Mouse (Mus musculus) hindbrain, embryonic 13.5 days (tissue): ENCODE results near the gene Ankrd53. TPM values are rescaled to one million over a fixed set of nuclear protein-coding genes. Genes with fewer than 3 reads are reported as not detected.

Experiments
- ATAC-seq: fragments of 200-750 bp; cut with Nextera tagmentation; 2 replicates; pipeline ENCODE4 v1.8.0; 2017; ENCODE audit warnings: moderate TSS enrichment; ENCODE audit not compliant: low FRiP score
- H3K27ac ChIP-seq: fragments of 300-500 bp; sonication (generic); 2 replicates; pipeline ENCODE4 v1.5.1; 2015; ENCODE audit warnings: inconsistent platforms, mild to moderate bottlenecking, moderate library complexity
- H3K27me3 ChIP-seq: fragments of 300-500 bp; sonication (generic); 2 replicates; pipeline ENCODE4 v1.6.1; 2015; ENCODE audit warnings: mild to moderate bottlenecking, inconsistent platforms
- H3K36me3 ChIP-seq: fragments of 300-500 bp; sonication (generic); 2 replicates; pipeline ENCODE4 v1.6.1; 2015; ENCODE audit warnings: mild to moderate bottlenecking, inconsistent platforms
- H3K4me1 ChIP-seq: fragments of 300-500 bp; sonication (generic); replicated peaks from 2 replicates; pipeline ENCODE4 v1.6.1; 2015; ENCODE audit warnings: inconsistent platforms
- H3K4me2 ChIP-seq: fragments of 300-500 bp; sonication (generic); 2 replicates; pipeline ENCODE4 v1.6.1; 2015; ENCODE audit warnings: inconsistent platforms, mild to moderate bottlenecking, moderate library complexity
- H3K4me3 ChIP-seq: fragments of 300-500 bp; sonication (generic); 2 replicates; pipeline ENCODE4 v1.5.1; 2015; ENCODE audit warnings: mild to moderate bottlenecking, inconsistent platforms
- H3K9ac ChIP-seq: fragments of 300-500 bp; sonication (generic); 2 replicates; pipeline ENCODE4 v1.6.1; 2015; ENCODE audit warnings: mild to moderate bottlenecking, inconsistent platforms
- H3K9me3 ChIP-seq: fragments of 300-500 bp; sonication (generic); 2 replicates; pipeline ENCODE4 v1.6.1; 2016; ENCODE audit warnings: inconsistent platforms
- WGBS: fragments of 180-500 bp; shearing (Covaris S2); methylation state at CpG from one replicate; pipeline ENCODE4 v1.1.7; 2015; 5-methylcytosine and 5-hydroxymethylcytosine counted together
- polyA plus RNA-seq: library from polyadenylated mRNA; unstranded; fragments of >200 nt; fragmentation: Nextera tagmentation; extraction: Ambion mirVana; gene quantifications from 2 replicates; pipeline ENCODE4 v1.2.1, GENCODE M21; 2015

Ankrd53 gene
- polyA plus RNA-seq, 1 experiment from 2014 or later, result 0.19 TPM

DNA sequence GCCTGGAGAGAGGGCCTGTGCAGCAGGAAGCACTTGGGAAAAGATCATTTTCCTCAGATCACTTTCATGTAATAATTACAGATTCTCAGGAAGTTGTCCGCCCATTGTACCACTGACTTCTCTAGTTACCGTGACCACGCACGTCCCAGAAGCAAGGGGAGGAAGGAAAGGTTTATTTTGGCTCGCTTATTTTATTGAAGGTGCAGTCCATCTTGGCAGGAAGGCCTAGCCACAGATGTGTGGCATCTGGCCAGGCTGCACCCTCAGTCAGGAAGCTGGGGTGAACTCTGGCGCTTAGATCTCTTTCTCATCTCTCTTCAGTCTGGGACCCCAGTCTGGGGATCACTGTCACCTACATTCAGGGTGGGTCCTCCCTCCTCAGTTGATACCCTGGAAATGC lies 23.8 kb upstream of the Ankrd53 start:
- ATAC-seq, result no peak

DNA sequence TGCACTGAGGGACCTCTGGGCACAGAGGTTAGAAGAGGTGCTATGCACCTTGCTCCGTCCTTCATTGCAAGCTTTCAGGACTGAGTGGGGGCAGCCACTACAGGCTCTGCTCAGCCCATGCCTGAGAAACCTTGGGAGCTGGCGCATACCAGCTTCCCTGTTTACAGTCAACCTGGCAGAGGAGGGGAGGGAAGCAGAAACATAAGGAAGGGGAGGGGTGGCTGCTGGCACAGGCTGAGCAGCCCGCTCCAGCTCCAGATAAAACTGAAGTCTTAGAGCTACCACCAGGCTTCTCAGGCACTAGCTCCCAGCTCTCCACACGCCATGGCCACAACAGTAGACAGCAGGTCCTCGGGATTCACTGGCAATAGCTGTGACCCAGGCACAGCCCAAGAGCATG lies 19.7 kb upstream of the Ankrd53 start, which contains the start of gene Atp6v1b1:
Gene Atp6v1b1 (plus strand): TSS at position 230 of the 400 bp plus-strand sequence.
- ATAC-seq, result no peak
- no peaks in the 10 kb centered on the region; the same call in 1 of the 2 replicates for H3K4me1 ChIP-seq
- H3K9me3 ChIP-seq, result 0 out of 2 replicates have a peak, but pooled peaks cover 6% of the 10 kb centered on the region
- H3K4me3 ChIP-seq, result no peak within 1 kb of the TSS
- H3K36me3 ChIP-seq, result no peaks in the 10 kb centered on the region
- WGBS, result 56% methylated on average over 5 of the region's 5 CpGs
- no peak within 1 kb of the TSS for H3K4me2 ChIP-seq
- H3K9ac ChIP-seq, result no peak within 1 kb of the TSS
- H3K27me3 ChIP-seq, result peaks cover 38% of the 10 kb centered on the region
- H3K27ac ChIP-seq, result no peak within 1 kb of the TSS

More for the DNA sequence above, 23.8 kb upstream of the Ankrd53 start:
- Histone ChIP-seq H3K9ac (no peak overlapping the region), H3K4me2 (no peak overlapping the region), H3K4me3 (no peak overlapping the region), H3K9me3 (0 out of 2 replicates have a peak, but pooled peaks cover 6% of the 10 kb centered on the region), H3K27me3 (peaks cover 23% of the 10 kb centered on the region), H3K36me3 (no peaks in the 10 kb centered on the region), H3K27ac (no peak overlapping the region), H3K4me1 (no peaks in the 10 kb centered on the region)
- 80% methylated on average over 6 of the region's 6 CpGs for WGBS

DNA sequence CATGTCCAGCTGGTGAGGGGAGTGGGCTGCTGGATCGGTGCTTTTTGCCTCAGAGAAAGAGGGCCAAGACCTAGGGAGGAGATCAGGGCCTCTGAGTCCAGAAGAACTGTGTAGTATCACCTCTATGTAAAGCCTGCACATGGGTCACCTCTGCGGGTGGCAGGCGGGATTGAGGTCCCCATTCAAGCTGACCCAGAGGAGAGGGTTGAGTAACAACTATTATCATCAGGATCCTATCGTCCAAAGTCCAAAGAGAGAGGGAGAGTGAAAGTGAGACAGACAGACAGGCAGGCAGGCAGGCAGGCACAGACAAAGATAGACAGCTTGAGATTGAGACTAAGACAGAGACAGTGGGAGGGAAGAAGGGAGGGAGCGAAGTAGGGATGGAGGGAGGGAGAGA lies 19.2 kb upstream of the Ankrd53 start:
- Histone ChIP-seq H3K4me3 (no peak overlapping the region), H3K27ac (no peak overlapping the region), H3K9me3 (0 out of 2 replicates have a peak, but pooled peaks cover 6% of the 10 kb centered on the region), H3K4me2 (no peak overlapping the region), H3K36me3 (no peaks in the 10 kb centered on the region), H3K4me1 (no peaks in the 10 kb centered on the region; the same call in 1 of the 2 replicates), H3K9ac (no peak overlapping the region), H3K27me3 (peaks cover 43% of the 10 kb centered on the region)
- 59% methylated on average over 5 of the region's 5 CpGs for WGBS
- ATAC-seq, result no peak

DNA sequence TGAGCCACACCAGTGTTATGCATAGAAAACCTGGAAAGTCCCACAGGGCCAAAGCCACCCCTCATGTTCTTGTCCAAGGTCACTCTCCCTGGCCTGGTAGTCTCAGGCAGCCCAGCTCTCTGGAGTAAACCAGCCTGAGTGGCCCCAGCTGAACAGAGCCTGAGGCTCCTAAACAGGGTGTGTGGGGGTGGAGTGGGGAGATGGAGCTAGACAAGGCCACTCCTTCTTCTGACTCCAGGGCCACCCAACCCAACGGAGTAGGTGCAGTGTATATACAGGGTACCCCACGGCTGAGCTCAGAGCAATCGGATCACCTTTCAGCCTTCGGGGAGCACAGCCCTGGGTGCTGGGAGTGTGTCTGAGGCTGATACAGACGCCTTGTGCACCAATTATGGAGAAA lies 18.3 kb upstream of the Ankrd53 start:
- Histone ChIP-seq H3K9me3 (0 out of 2 replicates have a peak, but pooled peaks cover 6% of the 10 kb centered on the region), H3K4me1 (no peaks in the 10 kb centered on the region; the same call in 1 of the 2 replicates), H3K4me3 (no peak overlapping the region), H3K27me3 (peaks cover 49% of the 10 kb centered on the region), H3K9ac (no peak overlapping the region), H3K27ac (no peak overlapping the region), H3K36me3 (no peaks in the 10 kb centered on the region), H3K4me2 (no peak overlapping the region)
- ATAC-seq, result no peak
- 71% methylated on average over 5 of the region's 5 CpGs for WGBS

DNA sequence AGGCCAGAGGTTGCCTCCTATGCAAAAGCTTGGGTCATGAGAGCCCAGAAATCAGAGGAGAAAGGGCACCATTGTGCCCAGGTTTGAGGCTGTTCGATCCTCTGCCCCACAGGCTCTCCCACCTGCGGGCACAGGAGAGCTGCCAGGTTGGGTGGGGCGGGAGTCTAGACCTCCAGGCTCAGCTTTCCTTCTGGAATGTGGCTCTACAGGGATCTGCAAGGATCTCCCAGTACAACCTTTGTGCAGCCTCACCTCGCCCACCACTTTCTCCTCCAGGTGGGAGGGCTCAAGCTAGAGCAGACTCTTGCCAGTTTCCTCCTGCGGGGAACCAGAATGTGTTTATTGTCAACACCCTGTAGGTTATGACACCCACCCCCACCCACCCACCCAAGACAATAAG lies 17.9 kb upstream of the Ankrd53 start:
- H3K4me1 ChIP-seq, result no peaks in the 10 kb centered on the region; the same call in 1 of the 2 replicates
- H3K36me3 ChIP-seq, result no peaks in the 10 kb centered on the region
- 0 out of 2 replicates have a peak, but pooled peaks cover 6% of the 10 kb centered on the region for H3K9me3 ChIP-seq
- H3K4me2 ChIP-seq, result no peak overlapping the region
- H3K9ac ChIP-seq, result no peak overlapping the region
- H3K27ac ChIP-seq, result no peak overlapping the region
- no peak overlapping the region for H3K4me3 ChIP-seq
- H3K27me3 ChIP-seq, result peaks cover 52% of the 10 kb centered on the region
- 76% methylated on average over 5 of the region's 5 CpGs for WGBS
- no peak for ATAC-seq

DNA sequence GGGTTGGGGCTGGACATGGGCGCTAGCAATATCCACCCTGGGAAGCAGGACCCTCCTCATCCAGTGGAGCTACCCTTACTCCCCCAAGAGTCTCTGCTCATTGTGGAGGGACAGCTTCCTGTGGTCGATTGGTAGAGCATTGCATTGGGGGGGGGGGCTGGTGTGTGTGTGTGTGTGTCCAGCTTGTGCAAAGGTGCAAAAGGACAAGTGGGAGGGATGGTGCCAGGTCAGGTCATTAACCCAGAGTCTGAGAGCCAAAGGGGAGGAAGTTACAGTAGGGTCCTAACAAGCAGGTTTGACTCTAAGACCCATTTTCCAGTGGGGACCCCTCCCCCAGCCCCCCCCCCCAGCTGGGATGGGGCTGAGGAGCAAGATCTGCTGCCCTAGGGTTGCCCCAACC lies 17.0 kb upstream of the Ankrd53 start:
- Histone ChIP-seq H3K27me3 (peaks cover 55% of the 10 kb centered on the region), H3K4me3 (no peak overlapping the region)

DNA sequence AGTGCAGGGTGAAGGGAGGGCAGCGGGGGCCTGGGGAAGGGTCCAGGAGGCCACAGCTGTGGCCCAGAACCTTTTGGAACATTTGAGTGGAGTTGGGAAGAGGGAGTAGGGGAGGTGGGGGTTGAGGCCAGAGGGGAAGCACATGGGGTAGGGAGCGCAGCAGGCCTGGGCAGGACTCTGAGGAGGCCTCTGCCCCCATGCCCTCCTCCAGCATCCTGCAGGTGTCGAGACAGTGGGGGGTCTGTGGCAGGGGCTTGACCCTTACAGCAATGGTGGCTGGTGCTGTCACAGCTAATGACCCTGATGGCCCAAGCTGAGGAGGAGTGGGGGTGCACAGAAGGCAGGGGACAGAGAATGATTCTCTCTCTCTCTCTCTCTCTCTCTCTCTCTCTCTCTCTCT lies 13.2 kb upstream of the Ankrd53 start:
- no peak for ATAC-seq
- Histone ChIP-seq H3K27ac (no peak overlapping the region), H3K9me3 (no peaks in the 10 kb centered on the region), H3K4me2 (no peak overlapping the region), H3K4me1 (no peaks in the 10 kb centered on the region; the same call in 1 of the 2 replicates), H3K9ac (no peak overlapping the region), H3K4me3 (no peak overlapping the region), H3K27me3 (peaks cover 71% of the 10 kb centered on the region), H3K36me3 (no peaks in the 10 kb centered on the region)
- 46% methylated on average over 2 of the region's 3 CpGs for WGBS

More for the DNA sequence above, 17.0 kb upstream of the Ankrd53 start:
- ATAC-seq, result no peak
- H3K4me2 ChIP-seq, result no peak overlapping the region
- H3K9ac ChIP-seq, result no peak overlapping the region
- no peak overlapping the region for H3K27ac ChIP-seq
- 42% methylated on average over 2 of the region's 2 CpGs for WGBS
- no peaks in the 10 kb centered on the region; the same call in 1 of the 2 replicates for H3K4me1 ChIP-seq
- 0 out of 2 replicates have a peak, but pooled peaks cover 6% of the 10 kb centered on the region for H3K9me3 ChIP-seq
- no peaks in the 10 kb centered on the region for H3K36me3 ChIP-seq

DNA sequence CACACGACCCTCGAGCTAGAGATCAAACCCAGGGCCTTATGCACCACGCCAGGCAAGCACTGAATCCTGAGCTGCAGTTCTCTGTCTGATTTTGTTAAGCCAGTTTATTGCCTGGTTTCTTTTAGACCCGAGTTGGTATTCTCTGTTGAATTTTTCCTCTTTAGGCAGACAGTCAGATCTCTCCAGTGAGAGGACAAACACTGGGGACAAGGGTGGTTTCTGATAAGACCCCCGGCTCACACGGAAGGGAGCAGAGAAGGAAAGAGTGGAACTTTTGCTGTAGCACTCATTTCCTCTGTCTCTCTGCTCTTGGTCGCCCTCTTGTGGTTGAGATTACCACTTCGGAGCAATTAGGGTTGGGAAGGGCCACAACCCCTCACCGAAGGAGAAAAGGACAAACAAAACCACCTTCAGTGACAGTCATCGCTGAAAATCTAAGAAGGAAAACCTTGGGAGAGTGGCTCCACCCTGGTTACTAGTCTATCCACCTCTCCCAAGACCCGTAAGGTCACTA lies 12.2 kb upstream of the Ankrd53 start:
- H3K9ac ChIP-seq, result no peak overlapping the region
- H3K4me2 ChIP-seq, result no peak overlapping the region
- no peaks in the 10 kb centered on the region for H3K9me3 ChIP-seq
- H3K27ac ChIP-seq, result no peak overlapping the region
- 8% methylated on average over 11 of the region's 11 CpGs for WGBS
- H3K27me3 ChIP-seq, result peaks cover 72% of the 10 kb centered on the region
- no peaks in the 10 kb centered on the region; the same call in 1 of the 2 replicates for H3K4me1 ChIP-seq
- no peak overlapping the region for H3K4me3 ChIP-seq
- ATAC-seq, result no peak
- H3K36me3 ChIP-seq, result no peaks in the 10 kb centered on the region

DNA sequence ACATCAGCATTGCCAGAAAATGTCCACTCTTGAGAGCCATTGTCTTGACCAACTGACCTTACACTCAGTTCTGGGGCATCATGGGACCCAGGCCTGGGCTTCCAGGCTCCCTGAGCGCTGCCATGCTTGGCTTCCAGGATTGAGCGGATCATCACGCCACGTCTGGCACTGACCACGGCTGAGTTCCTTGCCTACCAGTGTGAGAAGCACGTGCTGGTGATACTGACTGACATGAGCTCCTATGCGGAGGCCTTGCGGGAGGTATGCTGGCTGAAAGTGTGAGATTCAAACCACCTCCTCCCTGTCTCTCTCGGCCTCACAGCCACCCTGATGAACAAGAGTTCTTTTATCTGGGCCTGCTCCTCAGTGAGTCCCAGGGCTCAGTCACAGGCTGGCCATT lies 6.4 kb upstream of the Ankrd53 start:
- H3K27me3 ChIP-seq, result peaks cover 83% of the 10 kb centered on the region
- no peak overlapping the region for H3K9ac ChIP-seq
- no peak for ATAC-seq
- peaks cover 6% of the 10 kb centered on the region for H3K4me1 ChIP-seq
- 75% methylated on average over 9 of the region's 9 CpGs for WGBS
- no peak overlapping the region for H3K27ac ChIP-seq
- no peak overlapping the region for H3K4me2 ChIP-seq
- H3K9me3 ChIP-seq, result no peaks in the 10 kb centered on the region
- H3K36me3 ChIP-seq, result no peaks in the 10 kb centered on the region
- H3K4me3 ChIP-seq, result no peak overlapping the region

DNA sequence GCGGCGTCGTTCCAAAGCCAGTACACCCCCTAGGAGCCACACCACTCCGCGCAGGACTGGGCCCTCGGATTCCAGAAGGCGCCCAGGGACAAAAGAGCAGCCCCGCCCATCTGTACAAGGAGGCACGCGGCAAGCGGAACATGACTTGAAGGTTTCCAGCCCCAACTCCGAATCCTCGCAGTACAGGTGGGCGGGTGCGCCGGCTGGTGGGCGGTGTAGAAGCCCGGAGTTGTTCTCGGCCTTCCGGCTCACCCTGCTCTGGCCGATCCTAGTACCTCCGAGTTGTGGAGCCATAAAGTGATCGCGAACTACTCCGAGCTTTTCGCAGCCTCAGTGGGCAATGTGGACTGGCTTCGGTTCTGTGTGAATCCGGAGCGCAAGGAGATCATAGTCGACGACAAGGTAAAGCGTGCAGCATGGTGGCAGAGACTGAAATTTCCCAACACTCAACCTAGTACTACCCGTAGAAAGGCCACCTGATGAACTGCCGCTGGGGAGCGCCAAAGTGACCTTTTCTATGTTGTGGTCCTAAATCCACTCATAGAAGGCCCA lies 512 bp downstream of the Ankrd53 start:
- Histone ChIP-seq H3K27ac (no peak overlapping the region), H3K9ac (0 out of 2 replicates have a peak overlapping the region, but pooled peaks have one; percentile 1), H3K4me1 (peaks cover 17% of the 10 kb centered on the region), H3K4me2 (peak overlapping the region; percentile 37), H3K9me3 (no peaks in the 10 kb centered on the region), H3K27me3 (peaks cover 66% of the 10 kb centered on the region), H3K4me3 (peak overlapping the region; percentile 13), H3K36me3 (peaks cover 9% of the 10 kb centered on the region)
- whole genome bisulfite sequencing, result 2% methylated on average over 35 of the region's 35 CpGs
- ATAC-seq, result no peak; the same call in 1 of the 2 replicates

DNA sequence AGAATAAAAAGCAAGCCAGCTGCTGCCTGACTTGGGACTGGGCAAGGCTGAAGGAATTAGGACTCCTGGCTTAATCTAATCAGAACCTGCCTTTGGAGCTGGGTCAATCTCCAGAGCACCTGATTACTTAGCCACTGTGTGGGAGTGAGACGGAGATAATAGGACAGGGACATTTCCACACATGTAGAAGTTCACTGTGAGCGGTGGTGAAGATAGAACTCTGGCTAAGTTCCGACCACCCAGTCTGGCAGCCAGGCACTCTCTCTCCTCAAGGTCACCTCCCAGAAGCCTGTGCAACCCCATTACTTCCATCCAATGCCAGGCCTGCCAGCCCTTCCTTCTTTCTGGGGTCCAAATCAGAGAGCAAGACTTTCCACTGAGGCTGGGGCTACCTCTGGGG lies 4.5 kb downstream of the Ankrd53 start:
- H3K4me1 ChIP-seq, result peaks cover 12% of the 10 kb centered on the region
- no peak overlapping the region for H3K9ac ChIP-seq
- 95% methylated on average over 3 of the region's 3 CpGs for WGBS
- ATAC-seq, result no peak
- no peak overlapping the region for H3K4me2 ChIP-seq
- peaks cover 46% of the 10 kb centered on the region for H3K36me3 ChIP-seq
- no peak overlapping the region for H3K4me3 ChIP-seq
- peaks cover 32% of the 10 kb centered on the region for H3K27me3 ChIP-seq
- no peak overlapping the region for H3K27ac ChIP-seq
- H3K9me3 ChIP-seq, result no peaks in the 10 kb centered on the region

DNA sequence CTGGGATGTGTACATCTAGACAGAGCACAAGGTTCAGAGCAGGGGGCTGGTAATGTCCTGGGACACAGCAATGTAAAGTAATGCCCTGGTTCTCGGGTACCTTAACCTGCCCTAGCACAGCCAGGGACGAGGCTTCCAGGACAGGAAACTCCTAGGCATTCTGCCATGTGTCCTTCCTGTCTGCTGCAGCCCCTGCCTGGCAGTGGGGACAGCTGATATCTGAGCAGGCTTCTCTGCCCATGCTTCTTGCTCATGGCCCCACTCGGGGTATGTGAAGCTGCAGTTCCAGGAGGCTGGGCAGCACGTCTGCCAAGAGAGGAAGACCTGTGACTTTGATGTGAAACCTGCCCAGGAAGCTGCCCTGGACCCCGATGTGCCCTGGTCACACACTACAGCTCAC lies 6.0 kb downstream of the Ankrd53 start:
- 86% methylated on average over 5 of the region's 5 CpGs for WGBS
- Histone ChIP-seq H3K27ac (no peak overlapping the region), H3K4me3 (no peak overlapping the region), H3K27me3 (peaks cover 17% of the 10 kb centered on the region), H3K4me2 (no peak overlapping the region), H3K9ac (no peak overlapping the region), H3K4me1 (peaks cover 9% of the 10 kb centered on the region), H3K36me3 (peaks cover 57% of the 10 kb centered on the region), H3K9me3 (no peaks in the 10 kb centered on the region)
- ATAC-seq, result no peak

DNA sequence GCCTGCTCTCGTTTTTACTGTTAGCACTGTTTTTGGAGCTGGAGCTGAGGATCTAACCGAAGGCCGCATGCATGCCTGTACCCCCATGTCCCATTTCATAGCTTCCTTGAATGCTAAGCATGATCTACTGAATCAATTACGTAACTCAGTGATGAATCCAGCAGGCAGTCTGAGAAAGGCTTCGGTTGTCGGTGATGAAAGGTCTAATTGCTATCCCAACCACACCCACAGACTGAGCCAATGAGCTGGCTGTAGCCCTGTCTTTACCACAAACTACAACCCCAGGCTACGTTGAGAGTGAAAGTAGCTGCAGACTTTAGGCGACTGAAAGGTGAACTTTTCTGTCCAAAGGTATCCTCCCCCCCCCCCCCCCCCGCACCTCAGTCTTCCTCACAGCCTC lies 11.7 kb downstream of the Ankrd53 start:
- H3K27ac ChIP-seq, result no peak overlapping the region
- peak overlapping the region; percentile 93; the same call in 1 of the 2 replicates for H3K4me3 ChIP-seq
- ATAC-seq, result no peak
- 73% methylated on average over 9 of the region's 9 CpGs for WGBS
- H3K9ac ChIP-seq, result peak overlapping the region; percentile 97; the same call in 1 of the 2 replicates
- peaks cover 30% of the 10 kb centered on the region for H3K4me1 ChIP-seq
- H3K9me3 ChIP-seq, result no peaks in the 10 kb centered on the region
- peaks cover 37% of the 10 kb centered on the region for H3K36me3 ChIP-seq
- peak overlapping the region; percentile 76 for H3K4me2 ChIP-seq
- no peaks in the 10 kb centered on the region for H3K27me3 ChIP-seq
